Mouse (Mus musculus) forebrain, embryonic 10.5 days (tissue): ENCODE measurements at regions not wholly inside any gene's neighbourhood (a gene's known extent, or its start where the extent isn't known, plus 50 kb on each side); places are given as distances from the start of the nearest gene placed in this dataset.

ENCODE experiments used
- DNase-seq: peaks from one replicate; pipeline ENCODE4 v3.0.0-alpha.2; 2017; ENCODE audit warnings: low spot score; ENCODE audit errors: extremely low spot score
- H3K27ac ChIP-seq: fragments of 300-500 bp; sonication (generic); 2 replicates; pipeline ENCODE4 v1.5.1; 2016; ENCODE audit warnings: mild to moderate bottlenecking
- H3K27me3 ChIP-seq: fragments of 300-500 bp; sonication (generic); 2 replicates; pipeline ENCODE4 v1.6.1; 2016; ENCODE audit warnings: mild to moderate bottlenecking; ENCODE audit not compliant: poor library complexity, severe bottlenecking
- H3K36me3 ChIP-seq: fragments of 300-500 bp; sonication (generic); replicated peaks from 2 replicates; pipeline ENCODE4 v1.6.1; 2016; ENCODE audit warnings: mild to moderate bottlenecking, moderate library complexity
- H3K4me1 ChIP-seq: fragments of 300-500 bp; sonication (generic); 2 replicates; pipeline ENCODE4 v1.6.1; 2016
- H3K4me3 ChIP-seq: fragments of 300-500 bp; sonication (generic); 2 replicates; pipeline ENCODE4 v1.5.1; 2016; ENCODE audit warnings: mild to moderate bottlenecking, moderate library complexity
- H3K9me3 ChIP-seq: fragments of 300-500 bp; sonication (generic); 2 replicates; pipeline ENCODE4 v1.6.1; 2016; ENCODE audit warnings: mild to moderate bottlenecking, moderate library complexity
- WGBS: fragments of 180-500 bp; shearing (Covaris S2); methylation state at CpG from one replicate; pipeline ENCODE4 v1.1.7; 2016; 5-methylcytosine and 5-hydroxymethylcytosine counted together

DNA sequence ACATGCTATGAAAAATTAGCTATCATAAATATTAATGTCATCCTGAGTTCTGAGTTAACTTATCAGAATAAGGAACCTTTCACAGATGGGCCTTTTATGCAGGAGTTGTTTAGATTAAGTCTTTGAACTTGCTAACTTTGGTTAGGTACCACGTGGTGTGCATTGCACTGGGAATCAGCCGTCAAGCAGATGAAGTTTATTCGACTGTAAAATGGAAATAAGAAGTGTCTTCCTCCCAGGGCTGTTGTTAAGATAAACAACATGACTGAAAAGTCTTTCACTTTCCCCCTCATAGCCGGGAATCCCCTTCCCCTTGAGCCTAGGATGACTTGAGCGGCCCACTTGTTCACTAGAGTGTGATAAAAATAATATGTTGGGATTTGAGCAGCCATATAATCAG lies 204.2 kb downstream of the Rybp start:
- Histone ChIP-seq H3K27me3 (no peaks in the 10 kb centered on the region), H3K4me3 (no peak overlapping the region), H3K36me3 (no peaks in the 10 kb centered on the region), H3K27ac (no peak overlapping the region), H3K9me3 (no peaks in the 10 kb centered on the region), H3K4me1 (no peaks in the 10 kb centered on the region)
- DNase-seq = no peak
- 92% methylated on average over 5 of the region's 5 CpGs for WGBS

DNA sequence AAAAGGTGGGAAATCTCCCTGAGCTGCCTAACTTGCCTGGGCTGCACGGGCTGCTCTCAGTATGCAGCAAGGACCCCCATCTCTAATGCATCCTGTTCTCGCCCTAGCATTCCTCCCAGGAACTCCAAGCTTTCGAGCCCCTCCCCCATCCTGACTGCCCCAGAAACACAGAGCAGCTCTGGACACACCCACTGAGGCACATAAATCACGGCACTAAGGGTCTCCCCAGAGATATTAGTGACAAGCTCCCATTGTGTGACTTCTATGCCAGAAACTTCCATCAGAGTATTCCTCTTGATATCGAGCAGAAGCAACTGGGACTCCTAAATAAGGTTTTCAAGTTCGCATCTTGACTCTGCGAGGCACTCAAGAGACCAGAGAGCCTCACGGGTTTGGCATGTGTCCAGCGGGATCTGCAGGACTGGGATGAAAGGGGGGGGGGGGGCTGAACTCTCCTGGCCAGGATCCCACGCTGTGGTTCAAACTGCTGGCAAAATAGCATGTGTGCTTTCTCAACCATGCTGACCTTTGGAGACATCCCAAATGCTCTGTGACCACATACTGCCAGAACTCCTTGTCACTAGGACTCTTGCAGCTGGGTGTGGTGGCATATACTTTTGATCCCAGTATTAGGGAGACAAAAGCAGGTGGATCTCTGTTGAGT lies 212.5 kb downstream of the Rybp start:
- no peaks in the 10 kb centered on the region for H3K36me3 ChIP-seq
- no peak for DNase-seq
- 45% methylated on average over 10 of the region's 10 CpGs for WGBS
- no peaks in the 10 kb centered on the region for H3K9me3 ChIP-seq
- no peak overlapping the region for H3K27ac ChIP-seq
- no peak overlapping the region for H3K4me3 ChIP-seq
- H3K27me3 ChIP-seq = peaks cover 13% of the 10 kb centered on the region
- H3K4me1 ChIP-seq = peaks cover 14% of the 10 kb centered on the region

DNA sequence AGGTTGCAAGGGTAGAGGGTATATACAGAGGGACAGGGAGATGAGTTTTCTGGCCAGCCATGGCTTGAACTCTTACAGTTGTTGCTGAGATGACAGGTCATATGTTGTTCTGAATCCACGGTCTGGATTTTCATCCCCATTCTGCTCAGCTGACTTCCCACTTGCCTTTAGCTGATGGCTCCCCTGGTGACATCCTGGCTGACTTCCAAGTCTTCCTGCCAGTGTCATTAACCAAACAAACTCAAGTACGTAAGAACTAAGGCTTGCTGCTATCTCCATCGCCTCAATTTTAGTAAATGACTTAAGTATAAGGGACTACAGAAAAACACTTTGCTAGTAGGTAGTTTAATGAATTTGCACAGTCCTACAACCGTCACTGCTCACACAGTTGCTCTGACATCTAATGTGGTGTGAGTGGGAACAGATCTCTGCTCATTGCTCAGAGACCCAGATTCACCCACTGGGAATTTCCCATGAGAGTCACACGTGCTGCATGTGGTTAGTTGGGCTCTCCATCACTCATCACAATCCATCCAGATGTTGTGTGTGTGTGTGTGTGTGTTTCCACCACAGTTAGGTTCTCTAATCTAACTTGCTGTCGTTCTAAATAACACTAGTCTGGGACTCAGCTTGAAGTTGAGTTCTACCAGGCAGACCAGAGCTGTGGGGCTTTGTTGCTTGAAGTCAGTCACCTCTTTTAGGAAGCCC lies 214.9 kb downstream of the Rybp start:
- 85% methylated on average over 6 of the region's 6 CpGs for WGBS
- Histone ChIP-seq H3K4me1 (peaks cover 14% of the 10 kb centered on the region), H3K27me3 (peaks cover 20% of the 10 kb centered on the region), H3K36me3 (no peaks in the 10 kb centered on the region), H3K9me3 (no peaks in the 10 kb centered on the region), H3K4me3 (no peak overlapping the region), H3K27ac (no peak overlapping the region)
- DNase-seq = no peak

DNA sequence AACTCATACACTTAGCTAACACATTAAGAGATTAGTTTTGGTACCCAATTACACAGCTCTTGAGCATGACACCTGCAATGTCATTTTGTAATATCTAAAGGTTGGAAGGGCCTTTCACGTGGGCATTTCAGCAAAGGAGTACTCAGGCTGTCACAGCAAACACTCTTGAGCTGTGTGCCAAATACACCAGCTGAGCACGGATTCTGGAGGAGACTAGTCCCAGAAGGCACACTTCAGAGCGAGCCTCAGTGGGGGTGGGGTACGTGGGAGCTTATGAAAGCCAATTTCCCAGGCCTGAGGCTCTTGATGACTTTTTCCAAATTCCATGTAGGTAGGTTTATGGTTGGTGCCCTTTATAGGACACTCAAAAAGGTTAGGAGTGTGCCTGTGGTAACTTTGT lies 218.1 kb downstream of the Rybp start:
- no peaks in the 10 kb centered on the region for H3K36me3 ChIP-seq
- no peak overlapping the region for H3K27ac ChIP-seq
- no peak overlapping the region for H3K4me3 ChIP-seq
- H3K9me3 ChIP-seq = no peaks in the 10 kb centered on the region
- no peak for DNase-seq
- H3K27me3 ChIP-seq = peaks cover 28% of the 10 kb centered on the region
- WGBS = 82% methylated on average over 4 of the region's 4 CpGs
- H3K4me1 ChIP-seq = no peaks in the 10 kb centered on the region

DNA sequence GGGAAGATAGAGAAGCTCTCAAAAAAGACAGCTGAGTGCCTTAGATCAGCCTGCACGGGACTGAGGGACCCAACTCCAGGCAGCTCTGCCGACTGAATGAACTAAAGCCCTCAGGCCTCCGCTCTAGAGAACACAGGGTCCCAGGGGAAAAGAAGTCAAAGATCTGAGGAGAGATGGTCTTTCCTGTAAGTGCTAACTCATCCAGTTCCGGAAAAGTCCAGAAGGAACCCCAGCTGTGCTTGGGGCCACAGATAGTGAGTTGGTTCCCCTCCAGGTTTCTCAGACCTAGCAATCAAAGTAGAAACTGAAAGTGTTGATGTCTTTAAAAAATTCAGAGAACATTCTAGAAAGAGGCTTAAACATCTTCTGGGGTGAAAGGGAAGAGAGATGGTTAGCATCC lies 220.0 kb downstream of the Rybp start:
- Histone ChIP-seq H3K27ac (no peak overlapping the region), H3K9me3 (no peaks in the 10 kb centered on the region), H3K36me3 (no peaks in the 10 kb centered on the region), H3K4me3 (no peak overlapping the region), H3K4me1 (no peaks in the 10 kb centered on the region), H3K27me3 (peaks cover 41% of the 10 kb centered on the region)
- no peak for DNase-seq
- 90% methylated on average over 4 of the region's 4 CpGs for WGBS

DNA sequence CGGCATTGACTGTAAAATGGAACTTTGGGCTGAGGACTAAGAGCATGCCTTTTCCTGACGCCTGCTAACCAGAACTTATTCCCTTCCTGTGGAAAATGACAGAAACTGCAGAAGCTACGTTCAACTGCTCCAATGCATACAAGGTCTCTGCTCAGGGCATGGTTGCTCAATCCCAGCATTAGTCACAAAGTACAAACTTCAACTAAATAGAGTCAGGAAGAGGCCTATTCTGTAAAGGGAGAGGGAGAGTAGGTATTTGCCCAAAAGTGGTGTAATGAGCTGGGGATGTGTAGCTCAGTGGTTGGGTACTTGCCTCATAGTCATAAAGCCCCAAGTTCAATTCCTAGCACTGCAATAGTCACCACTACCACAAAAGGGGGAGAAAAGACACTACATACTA lies 221.7 kb downstream of the Rybp start:
- Histone ChIP-seq H3K4me3 (no peak overlapping the region), H3K36me3 (no peaks in the 10 kb centered on the region), H3K27me3 (peaks cover 39% of the 10 kb centered on the region), H3K27ac (no peak overlapping the region), H3K4me1 (no peaks in the 10 kb centered on the region; the same call in 1 of the 2 replicates), H3K9me3 (no peaks in the 10 kb centered on the region)
- DNase-seq = no peak
- 89% methylated on average over 3 of the region's 3 CpGs for WGBS

DNA sequence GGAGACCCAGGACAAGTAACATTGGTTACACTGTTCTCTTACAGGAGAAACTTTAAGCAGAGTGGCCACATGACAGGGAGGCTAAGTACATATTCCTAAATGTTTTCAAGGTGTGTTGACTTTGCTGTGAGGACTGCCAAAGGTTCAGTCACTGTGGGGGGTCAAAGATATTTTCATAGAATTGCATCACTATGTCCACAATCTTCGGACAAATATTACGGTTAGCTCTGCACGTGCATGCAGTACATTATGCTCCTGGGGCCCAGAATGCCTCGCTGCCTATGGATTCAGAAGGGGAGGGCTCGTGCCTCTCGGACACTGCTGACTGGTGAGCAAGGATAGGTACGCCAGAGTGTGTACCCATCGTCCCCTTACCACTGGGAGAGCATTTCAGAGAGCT lies 224.3 kb downstream of the Rybp start:
- Histone ChIP-seq H3K27me3 (peaks cover 64% of the 10 kb centered on the region), H3K4me1 (peaks cover 11% of the 10 kb centered on the region), H3K36me3 (no peaks in the 10 kb centered on the region), H3K27ac (no peak overlapping the region), H3K4me3 (no peak overlapping the region), H3K9me3 (no peaks in the 10 kb centered on the region)
- 89% methylated on average over 8 of the region's 8 CpGs for WGBS
- no peak for DNase-seq

DNA sequence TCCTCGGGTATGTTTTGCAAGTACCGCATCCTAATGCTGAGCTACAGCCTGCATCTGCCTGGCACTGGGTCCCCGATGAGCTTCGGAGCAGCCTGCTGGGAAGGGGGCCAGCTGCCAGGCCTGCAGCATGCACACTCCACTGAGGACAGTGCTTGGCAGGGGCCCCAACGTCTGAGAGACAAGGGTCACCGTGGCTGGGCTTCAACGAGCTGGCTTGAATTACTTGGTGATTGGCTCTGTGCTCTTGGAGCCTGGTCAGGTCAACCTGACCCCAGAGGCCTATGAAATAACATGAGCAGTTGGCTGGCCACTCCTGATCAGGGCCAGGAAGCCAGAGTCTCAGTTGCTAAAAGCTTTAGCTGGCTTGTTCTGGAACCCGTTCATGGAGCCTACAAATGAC lies 227.5 kb downstream of the Rybp start:
- peaks cover 11% of the 10 kb centered on the region for H3K4me1 ChIP-seq
- WGBS = 70% methylated on average over 8 of the region's 8 CpGs
- no peak for DNase-seq
- H3K27ac ChIP-seq = no peak overlapping the region
- H3K27me3 ChIP-seq = peaks cover 84% of the 10 kb centered on the region
- no peaks in the 10 kb centered on the region for H3K36me3 ChIP-seq
- H3K9me3 ChIP-seq = no peaks in the 10 kb centered on the region
- H3K4me3 ChIP-seq = no peak overlapping the region

DNA sequence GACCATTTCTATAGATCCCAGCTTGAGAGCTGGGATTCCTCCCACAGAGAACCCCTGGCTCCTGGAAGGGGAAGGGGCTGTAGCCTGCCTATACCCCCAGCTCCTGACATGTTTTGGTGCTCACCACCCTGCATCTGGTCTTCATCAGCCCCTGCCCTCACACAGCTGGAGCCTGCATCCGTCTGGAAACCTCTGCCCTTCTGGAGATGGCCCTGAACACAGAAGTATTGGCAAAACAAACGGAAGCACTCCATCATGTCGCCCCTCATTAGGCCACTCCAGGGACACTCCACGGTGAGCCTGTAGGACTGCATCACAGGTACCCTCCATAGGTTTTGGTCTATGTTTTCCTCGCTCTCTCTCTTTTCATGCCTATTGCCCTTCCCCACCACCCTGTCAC lies 231.3 kb downstream of the Rybp start:
- no peaks in the 10 kb centered on the region for H3K9me3 ChIP-seq
- H3K36me3 ChIP-seq = no peaks in the 10 kb centered on the region
- H3K27me3 ChIP-seq = peaks cover 97% of the 10 kb centered on the region
- no peak for DNase-seq
- no peak overlapping the region for H3K27ac ChIP-seq
- peaks cover 26% of the 10 kb centered on the region for H3K4me1 ChIP-seq
- no peak overlapping the region for H3K4me3 ChIP-seq
- 76% methylated on average over 5 of the region's 5 CpGs for WGBS

DNA sequence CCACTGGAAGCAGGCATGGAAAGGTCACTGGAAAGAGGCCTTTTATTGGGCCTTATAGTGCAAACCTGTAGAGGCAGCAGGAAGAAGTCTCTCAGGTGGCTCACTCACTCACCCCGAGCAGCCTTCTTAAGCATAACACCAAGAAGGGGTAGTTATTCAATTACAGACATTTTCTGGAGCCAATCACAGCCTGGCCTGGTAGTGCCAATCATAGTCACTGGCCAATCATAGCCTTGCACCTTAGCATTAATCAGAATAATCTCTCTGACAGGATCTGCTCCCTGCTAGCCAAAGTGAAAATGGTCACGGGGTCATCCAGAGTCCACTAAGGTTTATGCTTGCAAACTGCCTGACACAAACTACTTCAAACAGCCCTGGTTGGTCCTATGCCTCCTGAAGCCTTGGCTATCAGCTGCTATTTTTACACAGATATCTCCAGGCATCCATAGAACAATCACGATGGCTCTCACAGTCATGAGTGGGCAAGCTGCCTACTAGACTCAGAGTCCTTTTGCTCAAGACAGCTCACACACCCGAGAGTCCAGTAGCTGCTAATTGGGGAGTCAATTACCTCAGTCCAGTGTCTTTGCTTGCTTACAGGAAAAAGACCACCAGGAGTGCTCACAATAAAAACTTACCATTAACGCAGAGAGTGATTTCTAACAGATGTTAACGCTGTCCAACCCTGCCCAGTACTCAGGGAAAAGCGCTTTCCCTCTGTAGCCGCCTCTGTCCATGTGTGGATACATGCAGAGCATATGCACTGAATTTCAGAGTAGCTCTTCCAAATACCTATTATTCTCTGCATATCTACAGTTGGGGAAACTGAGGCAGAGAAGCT lies 234.1 kb downstream of the Rybp start:
- Histone ChIP-seq H3K36me3 (no peaks in the 10 kb centered on the region), H3K4me3 (no peak overlapping the region), H3K4me1 (peaks cover 15% of the 10 kb centered on the region), H3K9me3 (no peaks in the 10 kb centered on the region), H3K27ac (no peak overlapping the region), H3K27me3 (peaks cover 100% of the 10 kb centered on the region)
- 75% methylated on average over 8 of the region's 8 CpGs for WGBS
- DNase-seq = no peak

DNA sequence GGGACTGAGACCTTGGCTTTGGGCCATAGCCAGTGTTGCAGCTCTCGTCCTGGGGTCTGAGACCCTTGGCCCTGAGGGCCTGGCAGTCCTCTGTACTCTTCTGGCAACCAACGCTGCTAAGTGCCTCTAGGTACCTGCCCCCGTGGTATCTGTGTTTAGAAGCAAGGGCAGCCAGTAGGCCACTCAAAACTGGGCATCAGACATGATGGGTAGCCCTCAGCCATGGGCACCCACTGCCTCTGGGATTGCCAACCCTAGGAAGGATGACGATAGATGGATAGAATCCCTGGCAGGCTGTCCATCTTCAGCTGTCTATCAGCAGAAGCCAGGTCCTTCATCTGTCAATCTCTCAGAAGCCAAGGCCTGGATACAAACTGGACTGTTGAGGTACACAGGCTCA lies 234.9 kb downstream of the Rybp start:
- Histone ChIP-seq H3K4me1 (peaks cover 15% of the 10 kb centered on the region), H3K27me3 (peaks cover 100% of the 10 kb centered on the region), H3K36me3 (no peaks in the 10 kb centered on the region), H3K27ac (no peak overlapping the region), H3K4me3 (no peak overlapping the region), H3K9me3 (no peaks in the 10 kb centered on the region)
- 91% methylated on average over 4 of the region's 4 CpGs for WGBS
- DNase-seq = no peak

DNA sequence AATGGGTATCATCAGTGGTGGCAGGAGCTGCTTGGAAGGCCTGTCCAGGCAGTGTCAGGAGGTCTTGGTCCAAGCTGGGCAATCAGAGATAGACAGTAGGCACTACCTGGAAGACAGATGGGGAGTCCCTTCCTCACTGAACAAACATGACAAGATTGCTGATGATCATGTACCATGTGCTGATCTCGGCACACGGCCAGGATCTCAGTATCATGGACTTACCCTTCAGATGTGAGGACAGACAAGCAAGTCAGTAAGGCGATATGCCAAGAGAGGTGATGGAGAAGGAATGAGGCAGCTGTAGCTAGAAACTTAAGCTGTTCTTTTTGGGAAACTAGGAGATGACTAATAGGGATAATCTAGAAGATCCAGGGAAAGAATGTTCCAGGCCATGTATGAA lies 238.2 kb downstream of the Rybp start:
- Histone ChIP-seq H3K9me3 (no peaks in the 10 kb centered on the region), H3K27ac (no peak overlapping the region), H3K4me1 (peaks cover 26% of the 10 kb centered on the region), H3K4me3 (no peak overlapping the region), H3K27me3 (peaks cover 100% of the 10 kb centered on the region), H3K36me3 (no peaks in the 10 kb centered on the region)
- no peak for DNase-seq
- WGBS = 91% methylated on average over 3 of the region's 3 CpGs
